Mouse (Mus musculus): Measurements from ENCODE around the gene Ripor2. TPM values are rescaled to one million over a fixed set of nuclear protein-coding genes. Genes with fewer than 3 reads are reported as not detected.
"Not testable (repeated sequence)": the region's sequence is repeated elsewhere in the genome, so short reads cannot be mapped to it uniquely, and the experiment has no call there.

The Ripor2 gene
- total and polyA plus RNA-seq, 2 experiments from 2014 or later, result 19.6 to 48.8 TPM

DNA sequence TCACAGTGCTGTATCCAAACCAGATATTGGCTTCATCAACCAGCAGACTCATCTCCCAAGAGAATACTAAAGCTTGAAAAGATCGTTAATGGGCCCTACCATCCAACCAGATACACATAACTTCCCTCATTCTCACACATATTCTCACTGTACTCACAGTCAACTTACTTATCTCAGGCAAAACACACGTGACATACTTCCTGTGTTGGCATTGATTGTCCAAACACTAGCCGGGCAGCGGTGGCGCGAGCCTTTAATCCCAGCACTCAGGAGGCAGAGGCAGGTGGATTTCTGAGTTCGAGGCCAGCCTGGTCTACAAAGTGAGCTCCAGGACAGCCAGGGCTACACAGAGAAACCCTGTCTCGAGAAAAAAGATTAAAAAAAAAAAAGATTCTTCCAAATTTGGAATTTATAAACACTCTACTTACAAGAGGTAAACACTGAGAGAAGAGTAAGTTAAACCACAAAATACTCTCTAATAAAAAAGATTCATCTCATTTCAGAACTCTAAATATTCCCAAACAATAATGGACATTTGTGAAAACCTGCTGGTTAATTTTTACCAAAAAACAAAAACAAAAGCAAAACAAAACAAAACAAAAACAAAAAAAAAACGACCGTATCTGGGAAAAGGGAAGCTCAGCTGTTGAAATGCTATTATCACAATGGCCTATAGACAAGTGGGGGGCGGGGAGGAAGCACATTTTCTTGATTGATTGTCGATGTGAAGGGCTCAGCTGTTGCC lies 176.0 kb downstream of the Ripor2 start:
- Histone ChIP-seq H3K27me3 (ENCODE audit: insufficient read depth, low read length) (no peaks in the 10 kb centered on the region), H3K4me3 (ENCODE audit: low read depth, low read length) (no peak overlapping the region), H3K4me1 (ENCODE audit: insufficient read depth, low read length) (no peaks in the 10 kb centered on the region), H3K36me3 (ENCODE audit: insufficient read depth, low read length) (no peaks in the 10 kb centered on the region), H3K27ac (ENCODE audit: low read depth, low read length) (no peak overlapping the region), H3K9me3 (ENCODE audit: low read length) (no peaks in the 10 kb centered on the region), H3K4me2 (ENCODE audit: low read depth, low read length, poor library complexity, severe bottlenecking) (no peak overlapping the region), H3K9ac (replicated peaks; ENCODE audit: low read length, poor library complexity, severe bottlenecking) (no peak overlapping the region)
- ATAC-seq (ENCODE audit: low FRiP score) (no peak), DNase-seq (ENCODE audit: low spot score) (no peak)
- WGBS, result 94% methylated on average over 12 of the region's 12 CpGs
- no peak for TF ChIP-seq CTCF (IDR thresholded peaks at IDR 0.05)

DNA sequence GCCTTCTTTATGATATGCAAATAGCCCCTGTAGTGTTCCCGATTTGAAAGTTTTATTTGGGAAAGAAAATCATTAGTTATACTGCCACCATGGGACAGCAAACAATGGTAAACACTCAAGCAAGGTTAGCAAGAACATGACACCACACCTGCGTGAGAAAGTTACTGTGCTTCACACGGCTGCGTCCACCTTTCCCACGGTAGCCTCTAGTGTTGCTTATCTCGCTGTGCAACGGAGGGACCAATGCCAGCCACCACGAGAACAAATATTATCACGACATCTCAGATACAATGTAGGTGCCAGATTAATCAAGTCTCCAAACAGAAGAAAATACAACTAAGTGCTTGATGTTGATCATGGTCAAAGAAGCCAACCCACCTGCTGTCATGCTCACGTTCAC lies 177.5 kb downstream of the Ripor2 start:
- Histone ChIP-seq H3K27ac (ENCODE audit: low read depth, low read length) (no peak overlapping the region), H3K36me3 (ENCODE audit: insufficient read depth, low read length) (no peaks in the 10 kb centered on the region), H3K4me2 (ENCODE audit: low read depth, low read length, poor library complexity, severe bottlenecking) (no peak overlapping the region), H3K9me3 (ENCODE audit: low read length) (no peaks in the 10 kb centered on the region), H3K27me3 (ENCODE audit: insufficient read depth, low read length) (no peaks in the 10 kb centered on the region), H3K4me1 (ENCODE audit: insufficient read depth, low read length) (no peaks in the 10 kb centered on the region), H3K4me3 (ENCODE audit: low read depth, low read length) (no peak overlapping the region), H3K9ac (replicated peaks; ENCODE audit: low read length, poor library complexity, severe bottlenecking) (no peak overlapping the region)
- WGBS, result 94% methylated on average over 10 of the region's 10 CpGs
- TF ChIP-seq CTCF (IDR thresholded peaks at IDR 0.05), result no peak
- DNase-seq (ENCODE audit: low spot score), result no peak
- no peak for ATAC-seq (ENCODE audit: low FRiP score)

DNA sequence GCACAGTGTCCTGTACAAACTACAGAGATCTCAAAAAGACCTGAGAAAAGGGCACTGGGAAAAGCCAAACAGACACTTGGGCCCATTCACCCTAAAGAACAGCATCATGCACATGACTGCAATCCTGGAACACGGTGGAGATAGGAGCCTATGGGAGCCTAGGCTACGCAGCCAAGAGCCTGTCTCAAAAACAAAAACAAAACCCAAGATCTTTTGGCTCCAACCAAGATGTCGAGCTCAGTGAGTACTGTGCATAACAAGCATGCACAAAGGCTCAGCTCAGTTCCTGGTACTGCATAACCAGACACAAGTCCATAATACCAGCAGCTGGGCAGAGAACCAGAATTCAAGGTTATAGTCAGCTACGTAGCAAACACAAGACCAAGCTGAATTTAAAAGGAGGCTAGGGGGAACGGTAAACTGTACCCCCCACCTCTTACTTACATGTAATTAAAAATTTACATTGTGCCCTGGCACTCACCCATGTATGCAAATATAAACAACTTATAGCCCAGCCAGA lies 178.4 kb downstream of the Ripor2 start:
- H3K9ac ChIP-seq (replicated peaks; ENCODE audit: low read length, poor library complexity, severe bottlenecking), result no peak overlapping the region
- TF ChIP-seq CTCF (IDR thresholded peaks at IDR 0.05), result no peak
- H3K27me3 ChIP-seq (ENCODE audit: insufficient read depth, low read length), result no peaks in the 10 kb centered on the region
- DNase-seq (ENCODE audit: low spot score) (no peak), ATAC-seq (ENCODE audit: low FRiP score) (no peak)
- H3K9me3 ChIP-seq (ENCODE audit: low read length), result no peaks in the 10 kb centered on the region
- H3K36me3 ChIP-seq (ENCODE audit: insufficient read depth, low read length), result no peaks in the 10 kb centered on the region
- no peak overlapping the region for H3K4me2 ChIP-seq (ENCODE audit: low read depth, low read length, poor library complexity, severe bottlenecking)
- 62% methylated on average over 5 of the region's 5 CpGs for WGBS
- H3K4me1 ChIP-seq (ENCODE audit: insufficient read depth, low read length), result no peaks in the 10 kb centered on the region
- no peak overlapping the region for H3K4me3 ChIP-seq (ENCODE audit: low read depth, low read length)
- H3K27ac ChIP-seq (ENCODE audit: low read depth, low read length), result no peak overlapping the region

DNA sequence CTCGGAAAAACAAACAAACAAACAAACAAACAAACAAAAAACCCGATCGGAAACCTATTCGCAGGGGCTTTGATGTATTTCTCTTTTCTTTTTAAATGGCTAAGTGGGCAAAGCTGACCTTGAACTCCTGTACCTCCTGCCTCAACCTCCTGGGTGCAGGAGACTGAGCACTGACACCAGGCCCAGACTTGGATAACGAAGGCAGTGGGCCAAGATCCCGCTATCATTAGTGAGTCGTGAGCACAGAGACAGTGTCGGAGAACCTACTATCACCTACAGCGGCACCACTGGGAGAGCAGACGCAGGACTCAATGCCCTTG lies 179.1 kb downstream of the Ripor2 start:
- Histone ChIP-seq H3K4me1 (ENCODE audit: insufficient read depth, low read length) (no peaks in the 10 kb centered on the region), H3K4me2 (ENCODE audit: low read depth, low read length, poor library complexity, severe bottlenecking) (peak overlapping the region; percentile 76), H3K27me3 (ENCODE audit: insufficient read depth, low read length) (no peaks in the 10 kb centered on the region), H3K9me3 (ENCODE audit: low read length) (no peaks in the 10 kb centered on the region), H3K27ac (ENCODE audit: low read depth, low read length) (no peak overlapping the region), H3K36me3 (ENCODE audit: insufficient read depth, low read length) (no peaks in the 10 kb centered on the region), H3K9ac (replicated peaks; ENCODE audit: low read length, poor library complexity, severe bottlenecking) (0 out of 2 replicates have a peak overlapping the region, but pooled peaks have one; percentile 10), H3K4me3 (ENCODE audit: low read depth, low read length) (peak overlapping the region; percentile 89)
- TF ChIP-seq CTCF (IDR thresholded peaks at IDR 0.05), result no peak
- WGBS, result 8% methylated on average over 10 of the region's 10 CpGs
- DNase-seq (ENCODE audit: low spot score), result no peak
- peak; percentile 53 for ATAC-seq (ENCODE audit: low FRiP score)

DNA sequence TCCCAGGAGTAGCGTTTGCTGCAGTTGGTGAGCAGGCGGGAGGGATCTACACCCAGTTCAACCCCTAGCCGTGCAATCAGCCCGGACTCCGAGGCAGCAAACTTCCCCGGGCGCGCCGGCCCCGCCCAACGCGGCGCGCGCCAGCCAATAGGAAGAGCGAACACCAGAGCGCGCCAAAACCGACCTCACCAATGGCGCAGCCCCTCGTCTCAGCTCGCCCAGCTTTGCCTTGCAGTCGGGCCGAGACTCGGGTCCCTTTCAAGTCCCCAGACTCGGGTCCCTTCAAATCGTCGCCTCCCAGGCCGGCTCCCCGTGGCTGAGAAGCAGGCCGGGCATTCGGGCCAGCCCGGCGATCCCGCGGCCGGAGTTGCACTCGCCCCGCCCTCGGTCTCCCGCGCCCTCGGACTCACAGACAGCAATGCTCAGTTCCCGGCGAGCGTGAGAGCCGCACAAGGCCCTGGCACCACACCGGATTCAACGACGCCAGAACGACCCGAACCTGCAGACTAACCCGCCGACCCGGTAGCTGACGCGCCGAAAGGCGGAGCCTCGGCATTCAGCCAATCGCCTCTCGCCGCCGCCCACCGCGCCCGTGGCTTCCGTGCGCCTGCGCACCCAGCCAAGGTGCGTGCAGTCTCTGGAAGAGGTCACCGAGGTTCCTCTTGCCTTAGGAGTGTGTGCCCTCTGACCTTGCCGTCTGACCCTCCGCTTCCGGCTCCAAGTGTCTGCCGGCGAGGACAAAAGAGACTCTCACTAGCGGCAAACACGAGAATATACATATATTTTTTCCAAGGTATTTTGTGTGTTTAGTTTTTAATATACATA lies 179.6 kb downstream of the Ripor2 start, which contains the start of gene Gmnn:
Gene Gmnn (minus strand): TSS at position 521 of the 825 bp plus-strand sequence.
- Histone ChIP-seq H3K4me2 (ENCODE audit: low read depth, low read length, poor library complexity, severe bottlenecking) (peak within 1 kb of the TSS; percentile 76), H3K27me3 (ENCODE audit: insufficient read depth, low read length) (no peaks in the 10 kb centered on the region), H3K36me3 (ENCODE audit: insufficient read depth, low read length) (no peaks in the 10 kb centered on the region), H3K4me1 (ENCODE audit: insufficient read depth, low read length) (no peaks in the 10 kb centered on the region), H3K27ac (ENCODE audit: low read depth, low read length) (peak within 1 kb of the TSS; percentile 34; the same call in 1 of the 2 replicates), H3K4me3 (ENCODE audit: low read depth, low read length) (peak within 1 kb of the TSS; percentile 89), H3K9me3 (ENCODE audit: low read length) (no peaks in the 10 kb centered on the region), H3K9ac (replicated peaks; ENCODE audit: low read length, poor library complexity, severe bottlenecking) (peak within 1 kb of the TSS; percentile 34; the same call in 1 of the 2 replicates)
- no peak for TF ChIP-seq CTCF (IDR thresholded peaks at IDR 0.05)
- DNase-seq (ENCODE audit: low spot score) (peak; percentile 87), ATAC-seq (ENCODE audit: low FRiP score) (peak; percentile 96)
- under 1% methylated on average over 74 of the region's 79 CpGs for whole genome bisulfite sequencing

DNA sequence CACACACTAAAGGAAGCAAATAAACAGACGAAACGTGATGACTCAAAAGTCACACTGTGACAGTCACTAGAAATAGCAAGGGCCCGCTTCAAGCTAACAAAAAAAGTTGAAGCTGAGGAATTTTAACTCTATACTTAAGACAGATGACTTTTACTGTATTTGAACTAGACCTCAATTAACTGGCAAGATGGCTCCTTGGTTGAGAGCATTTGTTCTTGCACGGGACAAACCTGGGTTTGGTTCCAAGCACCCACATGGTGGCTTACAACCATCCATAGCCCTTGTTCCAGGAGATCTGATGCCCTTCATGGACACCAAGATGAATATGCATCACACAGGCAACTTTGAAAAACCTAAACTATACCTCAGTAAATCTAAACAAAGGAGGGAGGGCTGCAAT lies 180.3 kb downstream of the Ripor2 start:
- no peak for TF ChIP-seq CTCF (IDR thresholded peaks at IDR 0.05)
- DNase-seq (ENCODE audit: low spot score) (no peak), ATAC-seq (ENCODE audit: low FRiP score) (no peak)
- Histone ChIP-seq H3K36me3 (ENCODE audit: insufficient read depth, low read length) (no peaks in the 10 kb centered on the region), H3K4me2 (ENCODE audit: low read depth, low read length, poor library complexity, severe bottlenecking) (peak overlapping the region; percentile 76), H3K9ac (replicated peaks; ENCODE audit: low read length, poor library complexity, severe bottlenecking) (no peak overlapping the region), H3K4me1 (ENCODE audit: insufficient read depth, low read length) (no peaks in the 10 kb centered on the region), H3K4me3 (ENCODE audit: low read depth, low read length) (peak overlapping the region; percentile 89), H3K27me3 (ENCODE audit: insufficient read depth, low read length) (no peaks in the 10 kb centered on the region), H3K9me3 (ENCODE audit: low read length) (no peaks in the 10 kb centered on the region), H3K27ac (ENCODE audit: low read depth, low read length) (no peak overlapping the region)
- WGBS, result 38% methylated on average over 4 of the region's 4 CpGs

DNA sequence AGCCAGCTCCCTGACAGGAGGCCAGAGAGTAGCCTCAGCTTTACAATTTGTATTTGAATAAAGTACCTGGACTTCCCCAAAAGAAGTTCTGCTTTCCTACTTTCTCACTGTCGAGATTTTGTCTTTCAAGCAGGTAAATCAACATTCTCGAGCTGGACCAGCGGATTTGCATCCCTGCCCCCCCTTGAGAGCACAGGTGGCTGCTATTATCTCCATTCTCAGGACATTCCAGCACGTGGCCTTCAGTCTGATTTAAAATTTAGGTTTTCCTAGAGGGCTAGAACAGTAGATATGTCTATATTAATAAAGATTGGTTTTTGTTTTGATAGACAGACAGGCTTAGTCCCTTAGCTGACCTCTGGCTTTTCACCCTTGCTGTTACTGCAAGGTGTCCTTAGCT lies 185.8 kb downstream of the Ripor2 start:
- H3K27ac ChIP-seq (ENCODE audit: low read depth, low read length); H3K36me3 ChIP-seq (ENCODE audit: insufficient read depth, low read length); ATAC-seq (ENCODE audit: low FRiP score); H3K9ac ChIP-seq (replicated peaks; ENCODE audit: low read length, poor library complexity, severe bottlenecking); H3K4me3 ChIP-seq (ENCODE audit: low read depth, low read length); H3K27me3 ChIP-seq (ENCODE audit: insufficient read depth, low read length); H3K9me3 ChIP-seq (ENCODE audit: low read length); H3K4me2 ChIP-seq (ENCODE audit: low read depth, low read length, poor library complexity, severe bottlenecking); H3K4me1 ChIP-seq (ENCODE audit: insufficient read depth, low read length); DNase-seq (ENCODE audit: low spot score): not testable (repeated sequence)
- WGBS, result 79% methylated on average over 4 of the region's 4 CpGs

DNA sequence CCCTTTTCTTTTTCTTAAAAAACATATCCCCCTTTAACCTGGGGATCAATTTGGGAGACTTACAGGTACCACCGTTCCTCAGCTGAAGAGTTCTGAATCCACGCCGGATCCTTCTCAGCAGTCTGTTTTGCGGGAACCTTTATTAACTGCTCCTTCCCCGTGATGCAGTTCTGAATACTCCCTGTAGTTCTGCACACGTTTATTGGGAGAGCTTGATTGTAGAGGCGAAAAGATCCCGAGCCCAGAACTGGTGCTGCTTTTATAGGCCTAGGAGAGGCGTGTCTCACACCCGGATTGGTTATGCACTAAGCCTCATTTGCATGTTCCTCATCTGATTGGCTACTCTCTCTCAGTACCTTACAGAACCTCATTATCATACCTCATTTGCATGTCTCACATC lies 189.5 kb downstream of the Ripor2 start:
- not testable (repeated sequence) for H3K36me3 ChIP-seq (ENCODE audit: insufficient read depth, low read length); H3K9me3 ChIP-seq (ENCODE audit: low read length); ATAC-seq (ENCODE audit: low FRiP score); H3K9ac ChIP-seq (replicated peaks; ENCODE audit: low read length, poor library complexity, severe bottlenecking); H3K4me2 ChIP-seq (ENCODE audit: low read depth, low read length, poor library complexity, severe bottlenecking); H3K27me3 ChIP-seq (ENCODE audit: insufficient read depth, low read length); H3K27ac ChIP-seq (ENCODE audit: low read depth, low read length); H3K4me3 ChIP-seq (ENCODE audit: low read depth, low read length); DNase-seq (ENCODE audit: low spot score); H3K4me1 ChIP-seq (ENCODE audit: insufficient read depth, low read length)
- WGBS, result 97% methylated on average over 10 of the region's 10 CpGs
